Mouse (Mus musculus) hindbrain, embryonic 13.5 days (tissue): ENCODE measurements around the gene Adprhl1. TPM values are rescaled to one million over a fixed set of nuclear protein-coding genes. Genes with fewer than 3 reads are reported as not detected.

Experiments used
- ATAC-seq: fragments of 200-750 bp; cut with Nextera tagmentation; 2 replicates; pipeline ENCODE4 v1.8.0; 2017; ENCODE audit warnings: moderate TSS enrichment; ENCODE audit not compliant: low FRiP score
- H3K27ac ChIP-seq: fragments of 300-500 bp; sonication (generic); 2 replicates; pipeline ENCODE4 v1.5.1; 2015; ENCODE audit warnings: inconsistent platforms, mild to moderate bottlenecking, moderate library complexity
- H3K27me3 ChIP-seq: fragments of 300-500 bp; sonication (generic); 2 replicates; pipeline ENCODE4 v1.6.1; 2015; ENCODE audit warnings: mild to moderate bottlenecking, inconsistent platforms
- H3K36me3 ChIP-seq: fragments of 300-500 bp; sonication (generic); 2 replicates; pipeline ENCODE4 v1.6.1; 2015; ENCODE audit warnings: mild to moderate bottlenecking, inconsistent platforms
- H3K4me1 ChIP-seq: fragments of 300-500 bp; sonication (generic); replicated peaks from 2 replicates; pipeline ENCODE4 v1.6.1; 2015; ENCODE audit warnings: inconsistent platforms
- H3K4me2 ChIP-seq: fragments of 300-500 bp; sonication (generic); 2 replicates; pipeline ENCODE4 v1.6.1; 2015; ENCODE audit warnings: inconsistent platforms, mild to moderate bottlenecking, moderate library complexity
- H3K4me3 ChIP-seq: fragments of 300-500 bp; sonication (generic); 2 replicates; pipeline ENCODE4 v1.5.1; 2015; ENCODE audit warnings: mild to moderate bottlenecking, inconsistent platforms
- H3K9ac ChIP-seq: fragments of 300-500 bp; sonication (generic); 2 replicates; pipeline ENCODE4 v1.6.1; 2015; ENCODE audit warnings: mild to moderate bottlenecking, inconsistent platforms
- H3K9me3 ChIP-seq: fragments of 300-500 bp; sonication (generic); 2 replicates; pipeline ENCODE4 v1.6.1; 2016; ENCODE audit warnings: inconsistent platforms
- WGBS: fragments of 180-500 bp; shearing (Covaris S2); methylation state at CpG from one replicate; pipeline ENCODE4 v1.1.7; 2015; 5-methylcytosine and 5-hydroxymethylcytosine counted together
- polyA plus RNA-seq: library from polyadenylated mRNA; unstranded; fragments of >200 nt; fragmentation: Nextera tagmentation; extraction: Ambion mirVana; gene quantifications from 2 replicates; pipeline ENCODE4 v1.2.1, GENCODE M21; 2015

Gene Adprhl1
- polyA plus RNA-seq: 0.81 and 1.3 TPM in 2 replicates

- no peaks in the 10 kb centered on the region for H3K27me3 ChIP-seq
- H3K36me3 ChIP-seq: peaks cover 39% of the 10 kb centered on the region
- H3K9ac ChIP-seq: no peak within 1 kb of the TSS
- H3K4me1 ChIP-seq: no peaks in the 10 kb centered on the region
- H3K27ac ChIP-seq: no peak within 1 kb of the TSS
- H3K4me3 ChIP-seq: no peak within 1 kb of the TSS
- no peak within 1 kb of the TSS for H3K4me2 ChIP-seq
- WGBS: 39% methylated on average over 8 of the region's 8 CpGs
- no peak for ATAC-seq
- no peaks in the 10 kb centered on the region for H3K9me3 ChIP-seq
Observed at GRCm38 (mm10) chr8:13254019-13254418, at the start of gene Adprhl1. Gene Adprhl1, minus strand, starts transcription at chr8:13254162.

GRCm38 (mm10) chr8:13301036-13301435 lies 47.1 kb upstream of the Adprhl1 start:
- no peak overlapping the region for H3K4me2 ChIP-seq
- no peaks in the 10 kb centered on the region for H3K4me1 ChIP-seq
- H3K27me3 ChIP-seq: no peaks in the 10 kb centered on the region
- H3K9me3 ChIP-seq: peaks cover 4% of the 10 kb centered on the region; the same call in 1 of the 2 replicates
- WGBS: 95% methylated on average over 7 of the region's 7 CpGs
- no peak overlapping the region for H3K4me3 ChIP-seq
- H3K9ac ChIP-seq: no peak overlapping the region
- H3K27ac ChIP-seq: no peak overlapping the region
- no peak for ATAC-seq
- peaks cover 94% of the 10 kb centered on the region for H3K36me3 ChIP-seq

- H3K27ac ChIP-seq: no peak overlapping the region
- ATAC-seq: no peak
- WGBS: 96% methylated on average over 8 of the region's 8 CpGs
- H3K27me3 ChIP-seq: no peaks in the 10 kb centered on the region
- peaks cover 94% of the 10 kb centered on the region for H3K36me3 ChIP-seq
- H3K9ac ChIP-seq: no peak overlapping the region
- no peaks in the 10 kb centered on the region for H3K4me1 ChIP-seq
- no peaks in the 10 kb centered on the region for H3K9me3 ChIP-seq
- H3K4me3 ChIP-seq: no peak overlapping the region
- H3K4me2 ChIP-seq: no peak overlapping the region
Observed at GRCm38 (mm10) chr8:13299571-13299970, 45.6 kb upstream of the Adprhl1 start.

GRCm38 (mm10) chr8:13293677-13294470 lies 39.9 kb upstream of the Adprhl1 start:
- Histone ChIP-seq H3K9ac (no peak overlapping the region), H3K9me3 (no peaks in the 10 kb centered on the region), H3K4me1 (peaks cover 19% of the 10 kb centered on the region), H3K36me3 (peaks cover 68% of the 10 kb centered on the region), H3K4me2 (no peak overlapping the region), H3K27ac (no peak overlapping the region), H3K4me3 (no peak overlapping the region), H3K27me3 (no peaks in the 10 kb centered on the region)
- no peak for ATAC-seq
- 95% methylated on average over 9 of the region's 9 CpGs for WGBS

GRCm38 (mm10) chr8:13292364-13292763 lies 38.4 kb upstream of the Adprhl1 start:
- H3K4me2 ChIP-seq: no peak overlapping the region
- H3K4me3 ChIP-seq: no peak overlapping the region
- no peaks in the 10 kb centered on the region for H3K27me3 ChIP-seq
- 30% methylated on average over 9 of the region's 9 CpGs for WGBS
- H3K9ac ChIP-seq: no peak overlapping the region
- no peaks in the 10 kb centered on the region for H3K9me3 ChIP-seq
- ATAC-seq: no peak
- peaks cover 23% of the 10 kb centered on the region for H3K4me1 ChIP-seq
- no peak overlapping the region for H3K27ac ChIP-seq
- peaks cover 56% of the 10 kb centered on the region for H3K36me3 ChIP-seq

GRCm38 (mm10) chr8:13288646-13289045 lies 34.7 kb upstream of the Adprhl1 start:
- Histone ChIP-seq H3K27ac (peak overlapping the region; percentile 87; the same call in 1 of the 2 replicates), H3K27me3 (no peaks in the 10 kb centered on the region), H3K36me3 (peaks cover 19% of the 10 kb centered on the region), H3K9ac (peak overlapping the region; percentile 88), H3K9me3 (no peaks in the 10 kb centered on the region), H3K4me2 (peak overlapping the region; percentile 96), H3K4me1 (peaks cover 37% of the 10 kb centered on the region), H3K4me3 (peak overlapping the region; percentile 93)
- 3% methylated on average over 6 of the region's 6 CpGs for WGBS
- no peak for ATAC-seq

GRCm38 (mm10) chr8:13287692-13288623 lies 34.0 kb upstream of the Adprhl1 start, which contains the start of the genes Dcun1d2 and Tmco3:
Gene Dcun1d2, minus strand, starts transcription at chr8:13288131.
Gene Tmco3, plus strand, starts transcription at chr8:13288190.
- peaks cover 37% of the 10 kb centered on the region for H3K4me1 ChIP-seq
- H3K36me3 ChIP-seq: peaks cover 18% of the 10 kb centered on the region
- peak; percentile 95 for ATAC-seq
- H3K4me2 ChIP-seq: peak within 1 kb of the TSS; percentile 96
- peak within 1 kb of the TSS; percentile 93 for H3K4me3 ChIP-seq
- H3K9ac ChIP-seq: peak within 1 kb of the TSS; percentile 88
- no peaks in the 10 kb centered on the region for H3K27me3 ChIP-seq
- WGBS: under 1% methylated on average over 79 of the region's 79 CpGs
- peak within 1 kb of the TSS; percentile 87 for H3K27ac ChIP-seq
- no peaks in the 10 kb centered on the region for H3K9me3 ChIP-seq

- H3K4me2 ChIP-seq: peak overlapping the region; percentile 96
- ATAC-seq: no peak; the same call in 1 of the 2 replicates
- under 1% methylated on average over 34 of the region's 34 CpGs for WGBS
- peaks cover 36% of the 10 kb centered on the region for H3K4me1 ChIP-seq
- no peaks in the 10 kb centered on the region for H3K27me3 ChIP-seq
- H3K27ac ChIP-seq: peak overlapping the region; percentile 87
- H3K36me3 ChIP-seq: peaks cover 11% of the 10 kb centered on the region
- H3K9me3 ChIP-seq: no peaks in the 10 kb centered on the region
- peak overlapping the region; percentile 93 for H3K4me3 ChIP-seq
- H3K9ac ChIP-seq: peak overlapping the region; percentile 88
Observed at GRCm38 (mm10) chr8:13287304-13287691, 33.3 kb upstream of the Adprhl1 start.

GRCm38 (mm10) chr8:13283200-13283599 lies 29.2 kb upstream of the Adprhl1 start:
- Histone ChIP-seq H3K27me3 (no peaks in the 10 kb centered on the region), H3K4me1 (peaks cover 14% of the 10 kb centered on the region), H3K27ac (no peak overlapping the region), H3K4me3 (no peak overlapping the region), H3K4me2 (no peak overlapping the region), H3K36me3 (peaks cover 18% of the 10 kb centered on the region), H3K9me3 (no peaks in the 10 kb centered on the region), H3K9ac (no peak overlapping the region)
- WGBS: 95% methylated on average over 1 of the region's 1 CpGs
- ATAC-seq: no peak

- no peak overlapping the region for H3K9ac ChIP-seq
- H3K4me1 ChIP-seq: no peaks in the 10 kb centered on the region
- no peak overlapping the region for H3K4me2 ChIP-seq
- peaks cover 50% of the 10 kb centered on the region for H3K36me3 ChIP-seq
- H3K27ac ChIP-seq: no peak overlapping the region
- H3K27me3 ChIP-seq: no peaks in the 10 kb centered on the region
- ATAC-seq: no peak
- no peaks in the 10 kb centered on the region for H3K9me3 ChIP-seq
- H3K4me3 ChIP-seq: no peak overlapping the region
- whole genome bisulfite sequencing: 91% methylated on average over 5 of the region's 5 CpGs
Observed at GRCm38 (mm10) chr8:13276941-13277447, 23.0 kb upstream of the Adprhl1 start.

GRCm38 (mm10) chr8:13272834-13273233 lies 18.9 kb upstream of the Adprhl1 start:
- ATAC-seq: no peak
- Histone ChIP-seq H3K9ac (no peak overlapping the region), H3K27ac (no peak overlapping the region), H3K4me1 (no peaks in the 10 kb centered on the region), H3K4me3 (no peak overlapping the region), H3K36me3 (peaks cover 70% of the 10 kb centered on the region), H3K4me2 (no peak overlapping the region), H3K9me3 (no peaks in the 10 kb centered on the region), H3K27me3 (no peaks in the 10 kb centered on the region)
- WGBS: 91% methylated on average over 5 of the region's 5 CpGs

GRCm38 (mm10) chr8:13267566-13267965 lies 13.6 kb upstream of the Adprhl1 start:
- 88% methylated on average over 2 of the region's 2 CpGs for WGBS
- H3K4me3 ChIP-seq: no peak overlapping the region
- H3K9ac ChIP-seq: no peak overlapping the region
- ATAC-seq: no peak
- H3K27ac ChIP-seq: no peak overlapping the region
- no peaks in the 10 kb centered on the region for H3K27me3 ChIP-seq
- H3K4me1 ChIP-seq: no peaks in the 10 kb centered on the region
- H3K9me3 ChIP-seq: no peaks in the 10 kb centered on the region
- H3K4me2 ChIP-seq: no peak overlapping the region
- peaks cover 61% of the 10 kb centered on the region for H3K36me3 ChIP-seq
